Mouse (Mus musculus): Measurements from ENCODE around the gene Zfp423.

DNA sequence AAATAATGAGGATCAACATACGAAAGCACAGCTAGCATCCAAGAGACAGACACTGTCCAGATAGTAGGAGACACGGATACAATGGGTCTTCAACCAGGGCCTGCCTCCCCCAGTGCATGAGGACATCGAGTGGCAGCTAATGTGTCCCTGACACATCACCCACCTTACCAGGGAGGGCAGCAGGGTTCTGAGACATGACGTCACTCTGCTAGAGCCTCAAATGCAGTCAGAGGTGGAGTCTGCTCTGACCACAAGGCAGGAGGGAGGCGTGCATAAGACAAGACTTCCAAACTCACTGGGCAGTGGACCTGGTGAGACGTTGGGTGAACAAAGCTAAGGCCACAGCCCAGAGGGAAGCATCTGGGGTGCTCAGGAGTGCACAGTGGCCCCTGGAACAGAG lies 148.6 kb downstream of the Zfp423 start:
- TF ChIP-seq CTCF (IDR thresholded peaks at IDR 0.05) (no peak), EP300 (IDR thresholded peaks at IDR 0.05) (no peak)

Measured in lung, postnatal 0 days (tissue).